Mouse (Mus musculus) lung, embryonic 14.5 days (tissue): ENCODE measurements around the gene Cstl1. TPM values are rescaled to one million over a fixed set of nuclear protein-coding genes. Genes with fewer than 3 reads are reported as not detected.

Experiments used
- ATAC-seq: fragments of 200-750 bp; cut with Nextera tagmentation; 2 replicates; pipeline ENCODE4 v1.8.0; 2017; ENCODE audit warnings: mild to moderate bottlenecking, moderate TSS enrichment, moderate library complexity; ENCODE audit not compliant: insufficient read depth
- DNase-seq: peaks from one replicate; pipeline ENCODE4 v3.0.0-alpha.2; 2015
- H3K27ac ChIP-seq: fragments of 300-500 bp; sonication (generic); 2 replicates; pipeline ENCODE4 v1.5.1; 2014; ENCODE audit warnings: low read depth, mild to moderate bottlenecking, moderate library complexity
- H3K27me3 ChIP-seq: fragments of 300-500 bp; sonication (generic); 2 replicates; pipeline ENCODE4 v1.6.1; 2014; ENCODE audit warnings: low read length, control low read depth; ENCODE audit not compliant: insufficient read depth
- H3K36me3 ChIP-seq: fragments of 300-500 bp; sonication (generic); 2 replicates; pipeline ENCODE4 v1.6.1; 2014; ENCODE audit warnings: control low read depth; ENCODE audit not compliant: insufficient read depth
- H3K4me1 ChIP-seq: fragments of 300-500 bp; sonication (generic); 2 replicates; pipeline ENCODE4 v1.6.1; 2014; ENCODE audit warnings: antibody characterized with exemption, control low read depth; ENCODE audit not compliant: insufficient read depth
- H3K4me2 ChIP-seq: fragments of 300-500 bp; sonication (generic); 2 replicates; pipeline ENCODE4 v1.6.1; 2014; ENCODE audit warnings: mild to moderate bottlenecking
- H3K4me3 ChIP-seq: fragments of 300-500 bp; sonication (generic); 2 replicates; pipeline ENCODE4 v1.5.1; 2014; ENCODE audit warnings: low read depth, low read length
- H3K9ac ChIP-seq: fragments of 300-500 bp; sonication (generic); 2 replicates; pipeline ENCODE4 v1.6.1; 2014
- H3K9me3 ChIP-seq: fragments of 300-500 bp; sonication (generic); 2 replicates; pipeline ENCODE4 v1.6.1; 2016; ENCODE audit warnings: low read depth, low read length, control low read depth
- CTCF ChIP-seq: IDR thresholded peaks from 2 replicates; pipeline ENCODE4 v1.5.1; 2016; ENCODE audit warnings: antibody characterized with exemption, low read depth
- WGBS: fragments of 180-500 bp; shearing (Covaris S2); extraction: QIAGEN DNeasy Blood & Tissue Kit; methylation state at CpG from one replicate; pipeline ENCODE4 v1.1.7; 2014; 5-methylcytosine and 5-hydroxymethylcytosine counted together
- polyA plus RNA-seq: library from polyadenylated mRNA; unstranded; fragments of >200 nt; fragmentation: Nextera tagmentation; extraction: Ambion mirVana; gene quantifications from 2 replicates; pipeline ENCODE4 v1.2.1, GENCODE M21; 2014

The Cstl1 gene
- polyA plus RNA-seq, 1 experiment from 2014 or later = not detected

GRCm38 (mm10) chr2:148781709-148782108, 31.6 kb downstream of the Cstl1 start, which contains the start of gene 8030411F24Rik:
Gene 8030411F24Rik (plus strand): TSS chr2:148782009.
- WGBS = 4% methylated on average over 1 of the region's 1 CpGs
- ATAC-seq = no peak
- H3K4me2 ChIP-seq = no peak within 1 kb of the TSS

GRCm38 (mm10) chr2:148789142-148789541, 39.0 kb downstream of the Cstl1 start, which contains the start of gene Cst12:
Gene Cst12 (plus strand): TSS chr2:148789361.
- ATAC-seq = no peak
- no peak within 1 kb of the TSS for H3K9ac ChIP-seq
- H3K27ac ChIP-seq = no peak within 1 kb of the TSS
- H3K36me3 ChIP-seq = no peaks in the 10 kb centered on the region
- no peak for TF ChIP-seq CTCF
- no peak within 1 kb of the TSS for H3K4me3 ChIP-seq
- 87% methylated on average over 6 of the region's 6 CpGs for WGBS
- H3K4me1 ChIP-seq = no peaks in the 10 kb centered on the region
- no peak within 1 kb of the TSS for H3K4me2 ChIP-seq
- DNase-seq = no peak
- no peaks in the 10 kb centered on the region for H3K27me3 ChIP-seq
- no peaks in the 10 kb centered on the region for H3K9me3 ChIP-seq

More at GRCm38 (mm10) chr2:148781709-148782108, 31.6 kb downstream of the Cstl1 start, which contains the start of gene 8030411F24Rik:
- H3K36me3 ChIP-seq = no peaks in the 10 kb centered on the region
- no peak within 1 kb of the TSS for H3K9ac ChIP-seq
- no peak within 1 kb of the TSS for H3K27ac ChIP-seq
- H3K4me1 ChIP-seq = no peaks in the 10 kb centered on the region
- H3K4me3 ChIP-seq = no peak within 1 kb of the TSS
- no peak for TF ChIP-seq CTCF
- H3K27me3 ChIP-seq = no peaks in the 10 kb centered on the region
- no peak for DNase-seq
- no peaks in the 10 kb centered on the region for H3K9me3 ChIP-seq

DNA sequence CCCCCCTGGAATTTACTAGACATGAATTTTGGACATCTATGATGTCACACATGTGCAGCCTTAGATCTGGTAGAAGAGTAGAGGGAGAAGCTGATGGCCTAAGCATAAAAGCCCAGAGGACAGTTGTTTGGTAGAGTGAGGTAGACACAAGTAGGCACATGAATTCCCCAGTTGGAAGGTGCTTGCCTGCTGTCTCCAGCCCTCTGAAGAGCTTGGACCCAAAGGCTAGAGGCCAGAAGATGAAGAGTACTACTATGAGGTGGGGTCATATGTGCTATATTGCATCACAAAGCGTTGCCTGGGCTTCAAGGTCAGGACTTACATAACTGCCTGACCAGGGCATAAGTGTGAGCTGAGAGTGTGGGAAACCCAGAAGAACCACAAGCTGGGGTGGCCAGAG, 48.3 kb downstream of the Cstl1 start, which contains the start of gene Cst8:
TSS of gene Cst8 (plus strand) at position 301 of the 400 bp plus-strand sequence.
- no peak for DNase-seq

GRCm38 (mm10) chr2:148801491-148801921, 51.3 kb downstream of the Cstl1 start:
- WGBS = 51% methylated on average over 3 of the region's 3 CpGs
- ATAC-seq = no peak
- H3K4me3 ChIP-seq = no peak overlapping the region
- no peaks in the 10 kb centered on the region for H3K36me3 ChIP-seq
- no peaks in the 10 kb centered on the region for H3K9me3 ChIP-seq
- no peak for DNase-seq
- H3K27ac ChIP-seq = no peak overlapping the region
- no peak for TF ChIP-seq CTCF
- no peak overlapping the region for H3K4me2 ChIP-seq
- no peaks in the 10 kb centered on the region for H3K27me3 ChIP-seq
- H3K9ac ChIP-seq = no peak overlapping the region
- H3K4me1 ChIP-seq = no peaks in the 10 kb centered on the region

More for the DNA sequence above, 48.3 kb downstream of the Cstl1 start, which contains the start of gene Cst8:
- H3K9me3 ChIP-seq = no peaks in the 10 kb centered on the region
- no peaks in the 10 kb centered on the region for H3K27me3 ChIP-seq
- 75% methylated on average over 1 of the region's 1 CpGs for WGBS
- no peak within 1 kb of the TSS for H3K4me3 ChIP-seq
- H3K4me1 ChIP-seq = no peaks in the 10 kb centered on the region
- H3K4me2 ChIP-seq = no peak within 1 kb of the TSS
- H3K27ac ChIP-seq = no peak within 1 kb of the TSS
- no peaks in the 10 kb centered on the region for H3K36me3 ChIP-seq
- no peak for ATAC-seq
- TF ChIP-seq CTCF = no peak
- H3K9ac ChIP-seq = no peak within 1 kb of the TSS

Other genes with a start within 250 kb of the Cstl1 start
- 113 and 115 TPM in 2 replicates for gene Nxt1, start 77.8 kb upstream of the Cstl1 start, polyA plus RNA-seq
- gene Gzf1, start 69.3 kb upstream of the Cstl1 start, polyA plus RNA-seq = 21.3 and 21.4 TPM in 2 replicates
- 2.3 and 2.8 TPM in 2 replicates for gene Napb, start 17.9 kb upstream of the Cstl1 start, polyA plus RNA-seq
- not detected in 2 replicates for gene Cst11, start 21.1 kb downstream of the Cstl1 start, polyA plus RNA-seq
- not detected in 2 replicates for gene 8030411F24Rik, start 31.7 kb downstream of the Cstl1 start, polyA plus RNA-seq
- gene Cst12, start 39.0 kb downstream of the Cstl1 start, polyA plus RNA-seq = not detected in 2 replicates
- not detected in 2 replicates for gene Cst8, start 48.4 kb downstream of the Cstl1 start, polyA plus RNA-seq
- gene Cst13, start 69.7 kb downstream of the Cstl1 start, polyA plus RNA-seq = not detected in 2 replicates
- 0.49 TPM in 1 of 2 replicates, not detected in the other for gene Cst9, start 84.8 kb downstream of the Cstl1 start, polyA plus RNA-seq
- not detected in 2 replicates for gene 9230104L09Rik, start 114.7 kb downstream of the Cstl1 start, polyA plus RNA-seq
- 481 and 484 TPM in 2 replicates for gene Cst3, start 125.3 kb downstream of the Cstl1 start, polyA plus RNA-seq